Mouse (Mus musculus) intestine, embryonic 15.5 days (tissue): ENCODE measurements at regions not wholly inside any gene's neighbourhood (a gene's known extent, or its start where the extent isn't known, plus 50 kb on each side); places are given as distances from the start of the nearest gene placed in this dataset.

Source experiments
- ATAC-seq: fragments of 200-750 bp; cut with Nextera tagmentation; 2 replicates; pipeline ENCODE4 v1.8.0; 2017; ENCODE audit warnings: moderate TSS enrichment, moderate library complexity
- H3K27ac ChIP-seq: fragments of 300-500 bp; sonication (generic); 2 replicates; pipeline ENCODE4 v1.5.1; 2015; ENCODE audit warnings: mild to moderate bottlenecking, inconsistent platforms
- H3K27me3 ChIP-seq: fragments of 300-500 bp; sonication (generic); replicated peaks from 2 replicates; pipeline ENCODE4 v1.6.1; 2015; ENCODE audit warnings: inconsistent platforms
- H3K36me3 ChIP-seq: fragments of 300-500 bp; sonication (generic); 2 replicates; pipeline ENCODE4 v1.6.1; 2015; ENCODE audit warnings: inconsistent platforms
- H3K4me1 ChIP-seq: fragments of 300-500 bp; sonication (generic); replicated peaks from 2 replicates; pipeline ENCODE4 v1.6.1; 2015; ENCODE audit warnings: inconsistent platforms
- H3K4me2 ChIP-seq: fragments of 300-500 bp; sonication (generic); replicated peaks from 2 replicates; pipeline ENCODE4 v1.6.1; 2015; ENCODE audit warnings: mild to moderate bottlenecking, inconsistent platforms
- H3K4me3 ChIP-seq: fragments of 300-500 bp; sonication (generic); replicated peaks from 2 replicates; pipeline ENCODE4 v1.5.1; 2015; ENCODE audit warnings: inconsistent platforms
- H3K9ac ChIP-seq: fragments of 300-500 bp; sonication (generic); 2 replicates; pipeline ENCODE4 v1.6.1; 2015; ENCODE audit warnings: inconsistent platforms
- H3K9me3 ChIP-seq: fragments of 300-500 bp; sonication (generic); 2 replicates; pipeline ENCODE4 v1.6.1; 2016; ENCODE audit warnings: inconsistent platforms
- WGBS: fragments of 180-500 bp; shearing (Covaris S2); methylation state at CpG from one replicate; pipeline ENCODE4 v1.1.7; 2015; 5-methylcytosine and 5-hydroxymethylcytosine counted together

- Histone ChIP-seq H3K4me1 (no peaks in the 10 kb centered on the region), H3K36me3 (no peaks in the 10 kb centered on the region), H3K9ac (no peak overlapping the region), H3K27me3 (no peaks in the 10 kb centered on the region), H3K4me3 (no peak overlapping the region), H3K9me3 (no peaks in the 10 kb centered on the region), H3K27ac (no peak overlapping the region), H3K4me2 (no peak overlapping the region)
- no peak for ATAC-seq
- 68% methylated on average over 1 of the region's 1 CpGs for WGBS
Observed at GRCm38 (mm10) chr1:95075151-95075550, 238.3 kb upstream of the Fam174a start.

DNA sequence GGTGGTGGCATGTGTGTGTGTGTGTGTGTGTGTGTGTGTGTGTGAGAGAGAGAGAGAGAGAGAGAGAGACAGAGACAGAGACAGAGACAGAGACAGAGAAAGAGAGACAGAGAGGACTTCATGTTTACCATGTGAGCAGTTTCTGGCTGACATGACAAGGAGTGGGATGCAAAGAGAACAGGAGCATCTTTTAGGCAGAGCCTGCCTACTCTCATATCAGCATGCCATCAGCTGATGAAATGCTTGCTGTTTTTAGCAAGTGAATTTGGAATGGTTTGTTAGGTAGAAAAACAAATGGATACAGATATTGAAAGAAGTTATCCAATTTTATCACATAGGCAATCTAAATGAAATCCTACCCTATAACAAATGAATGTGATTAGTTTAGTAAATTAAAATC, 203.5 kb upstream of the Fam174a start:
- Histone ChIP-seq H3K36me3 (no peaks in the 10 kb centered on the region), H3K4me3 (no peak overlapping the region), H3K9ac (no peak overlapping the region), H3K4me1 (no peaks in the 10 kb centered on the region), H3K27ac (no peak overlapping the region), H3K27me3 (no peaks in the 10 kb centered on the region), H3K4me2 (no peak overlapping the region), H3K9me3 (no peaks in the 10 kb centered on the region)
- ATAC-seq: no peak

DNA sequence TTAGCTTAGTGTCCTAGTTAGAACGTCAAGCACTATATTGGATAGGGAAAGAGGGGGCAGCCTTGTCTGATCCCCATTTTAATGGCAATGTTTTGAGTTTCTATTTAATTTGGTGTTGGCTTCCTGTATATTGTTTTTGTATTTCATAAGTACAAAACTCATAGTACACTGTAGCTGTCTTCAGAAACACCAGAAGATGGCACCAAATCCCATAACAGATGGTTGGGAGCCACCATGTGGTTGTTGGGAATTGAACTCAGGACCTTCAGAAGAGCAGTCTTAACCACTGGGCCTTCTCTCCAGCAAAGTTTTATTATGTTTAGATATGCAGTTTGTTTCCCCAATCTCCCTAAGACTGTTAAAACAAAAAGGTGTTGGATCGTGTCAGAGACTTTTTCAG, 199.9 kb upstream of the Fam174a start:
- WGBS: 85% methylated on average over 2 of the region's 2 CpGs
- H3K27ac ChIP-seq: no peak overlapping the region
- no peak for ATAC-seq
- no peak overlapping the region for H3K4me3 ChIP-seq
- H3K4me2 ChIP-seq: no peak overlapping the region
- no peaks in the 10 kb centered on the region for H3K4me1 ChIP-seq
- H3K36me3 ChIP-seq: no peaks in the 10 kb centered on the region
- no peak overlapping the region for H3K9ac ChIP-seq
- no peaks in the 10 kb centered on the region for H3K27me3 ChIP-seq
- no peaks in the 10 kb centered on the region for H3K9me3 ChIP-seq

GRCm38 (mm10) chr1:95147531-95147930, 165.9 kb upstream of the Fam174a start:
- no peaks in the 10 kb centered on the region for H3K4me1 ChIP-seq
- H3K9ac ChIP-seq: no peak overlapping the region
- no peak overlapping the region for H3K4me2 ChIP-seq
- no peak overlapping the region for H3K27ac ChIP-seq
- H3K4me3 ChIP-seq: no peak overlapping the region
- no peak for ATAC-seq
- no peaks in the 10 kb centered on the region for H3K9me3 ChIP-seq
- no peaks in the 10 kb centered on the region for H3K36me3 ChIP-seq
- no peaks in the 10 kb centered on the region for H3K27me3 ChIP-seq
- 99% methylated on average over 3 of the region's 3 CpGs for WGBS

- no peaks in the 10 kb centered on the region for H3K9me3 ChIP-seq
- H3K9ac ChIP-seq: no peak overlapping the region
- H3K4me3 ChIP-seq: no peak overlapping the region
- H3K36me3 ChIP-seq: no peaks in the 10 kb centered on the region
- no peak overlapping the region for H3K27ac ChIP-seq
- no peaks in the 10 kb centered on the region for H3K4me1 ChIP-seq
- ATAC-seq: no peak
- H3K27me3 ChIP-seq: no peaks in the 10 kb centered on the region
- H3K4me2 ChIP-seq: no peak overlapping the region
- WGBS: 76% methylated on average over 2 of the region's 2 CpGs
Observed at GRCm38 (mm10) chr1:95174013-95174582, 139.3 kb upstream of the Fam174a start.

- H3K4me3 ChIP-seq: no peak overlapping the region
- H3K9me3 ChIP-seq: no peaks in the 10 kb centered on the region
- H3K27ac ChIP-seq: no peak overlapping the region
- no peaks in the 10 kb centered on the region for H3K36me3 ChIP-seq
- no peaks in the 10 kb centered on the region for H3K27me3 ChIP-seq
- no peak overlapping the region for H3K4me2 ChIP-seq
- no peak for ATAC-seq
- H3K9ac ChIP-seq: no peak overlapping the region
- H3K4me1 ChIP-seq: no peaks in the 10 kb centered on the region
- 83% methylated on average over 1 of the region's 1 CpGs for WGBS
Observed at GRCm38 (mm10) chr1:95218912-95219311, 94.5 kb upstream of the Fam174a start.

DNA sequence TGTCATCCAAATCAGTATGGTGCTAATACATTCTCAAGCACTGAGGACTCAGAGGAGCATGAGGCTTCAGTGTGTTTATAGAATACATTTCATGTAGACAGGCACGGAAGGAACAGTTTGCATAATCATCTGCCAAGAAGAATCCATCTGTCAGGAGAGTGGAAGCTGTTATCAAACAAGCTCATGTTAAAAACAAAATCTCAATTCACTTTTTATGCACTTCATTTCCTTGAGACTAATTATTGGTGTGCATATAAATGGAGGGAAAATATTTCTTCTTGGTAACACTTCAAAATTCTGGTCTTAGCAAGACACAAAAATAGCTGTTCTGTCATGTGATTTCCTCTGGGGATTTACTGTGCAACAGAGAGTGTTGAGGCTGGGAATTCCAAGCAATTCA, 90.1 kb upstream of the Fam174a start:
- Histone ChIP-seq H3K4me2 (no peak overlapping the region), H3K9ac (no peak overlapping the region), H3K27me3 (no peaks in the 10 kb centered on the region), H3K4me1 (no peaks in the 10 kb centered on the region), H3K36me3 (no peaks in the 10 kb centered on the region), H3K27ac (no peak overlapping the region), H3K4me3 (no peak overlapping the region), H3K9me3 (no peaks in the 10 kb centered on the region)
- no peak for ATAC-seq
- 44% methylated on average over 1 of the region's 1 CpGs for WGBS

GRCm38 (mm10) chr1:95241671-95242150, 71.7 kb upstream of the Fam174a start:
- no peaks in the 10 kb centered on the region for H3K36me3 ChIP-seq
- WGBS: 85% methylated on average over 3 of the region's 3 CpGs
- H3K4me2 ChIP-seq: no peak overlapping the region
- H3K9me3 ChIP-seq: no peaks in the 10 kb centered on the region
- H3K27me3 ChIP-seq: no peaks in the 10 kb centered on the region
- no peak overlapping the region for H3K27ac ChIP-seq
- H3K4me1 ChIP-seq: no peaks in the 10 kb centered on the region
- H3K4me3 ChIP-seq: no peak overlapping the region
- ATAC-seq: no peak
- no peak overlapping the region for H3K9ac ChIP-seq
